In the genomic region with DNA sequence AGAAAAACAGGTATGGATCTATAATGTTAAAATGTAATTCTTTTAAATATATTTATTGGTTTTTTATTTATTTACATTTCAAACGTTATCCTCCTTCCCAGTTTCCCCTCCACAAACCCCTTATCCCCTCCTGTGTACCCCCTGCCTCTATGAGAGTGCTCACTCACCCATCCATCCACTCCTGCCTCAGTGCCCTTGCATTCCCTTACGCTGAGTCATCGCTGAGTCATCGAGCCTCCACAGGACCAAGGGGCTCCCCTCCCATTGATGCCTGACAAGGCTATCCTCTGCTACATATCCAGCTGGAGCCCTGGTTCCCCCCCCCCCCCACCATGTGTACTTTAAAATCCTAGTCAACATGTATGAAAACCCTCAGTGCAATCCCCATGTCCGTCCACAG, we compare ENCODE assay signal across 20 mouse cellular contexts.
DNase-seq lines count a peak whose midpoint lies in the region; ATAC-seq and TF ChIP-seq lines count a peak whose summit lies in the region.
"Had no signal": no experiment of that assay in that cellular context is flagged by ENCODE, and none has a peak within 500 bp of the region (broad histone marks: within the 10 kb centered on the region; RNA-seq: fewer than 3 reads in every experiment).

No protein-coding gene starts in this region.

- peak; percentile 39; the same call in 1 of the 2 replicates for ATAC-seq in forebrain, embryonic 13.5 days
- ATAC-seq in forebrain, postnatal 0 days = no peak
- ATAC-seq in kidney, embryonic 16.5 days (ENCODE audit: low FRiP score, low TSS enrichment) = peak; percentile 39; the same call in 1 of the 2 replicates
- peak; percentile 27; the same call in 1 of the 2 replicates for ATAC-seq in midbrain, embryonic 12.5 days (ENCODE audit: low FRiP score, low read depth)
- peak; percentile 72; the same call in 1 of the 2 replicates for ATAC-seq in liver, embryonic 13.5 days (ENCODE audit: low read depth)
- ATAC-seq: inflammation-experienced regulatory T-cells, adult 6 months had no signal

- H3K27me3 ChIP-seq in forebrain, embryonic 13.5 days = no peaks in the 10 kb centered on the region
- H3K27me3 ChIP-seq in forebrain, postnatal 0 days (ENCODE audit: insufficient read depth, low read length) = no peaks in the 10 kb centered on the region
- no peaks in the 10 kb centered on the region for H3K27me3 ChIP-seq in kidney, embryonic 16.5 days (ENCODE audit: insufficient read depth, low read length)
- no peaks in the 10 kb centered on the region for H3K27me3 ChIP-seq in midbrain, embryonic 12.5 days
- H3K27me3 ChIP-seq in midbrain, embryonic 10.5 days (ENCODE audit: low read depth, poor library complexity, severe bottlenecking) = no peaks in the 10 kb centered on the region
- no peaks in the 10 kb centered on the region for H3K27me3 ChIP-seq in liver, embryonic 13.5 days
- no peaks in the 10 kb centered on the region for H3K27me3 ChIP-seq in limb, embryonic 10.5 days (ENCODE audit: low read depth, poor library complexity, severe bottlenecking)
- H3K27me3 ChIP-seq: CH12.LX; megakaryocyte, embryonic 14.5 days had no signal

- H3K4me1 ChIP-seq in forebrain, embryonic 13.5 days = 0 out of 2 replicates have a peak, but pooled peaks cover 1% of the 10 kb centered on the region
- H3K4me1 ChIP-seq in forebrain, postnatal 0 days (ENCODE audit: insufficient read depth) = no peaks in the 10 kb centered on the region
- H3K4me1 ChIP-seq in kidney, embryonic 16.5 days (ENCODE audit: insufficient read depth, low read length) = no peaks in the 10 kb centered on the region
- H3K4me1 ChIP-seq in midbrain, embryonic 12.5 days = no peaks in the 10 kb centered on the region
- no peaks in the 10 kb centered on the region; the same call in 1 of the 2 replicates for H3K4me1 ChIP-seq in midbrain, embryonic 10.5 days
- H3K4me1 ChIP-seq in liver, embryonic 13.5 days (replicated peaks) = no peaks in the 10 kb centered on the region
- H3K4me1 ChIP-seq in limb, embryonic 10.5 days = no peaks in the 10 kb centered on the region
- H3K4me1 ChIP-seq: megakaryocyte, embryonic 14.5 days had no signal

- H3K9ac ChIP-seq in forebrain, embryonic 13.5 days = no peak overlapping the region
- no peak overlapping the region for H3K9ac ChIP-seq in forebrain, postnatal 0 days
- H3K9ac ChIP-seq in kidney, embryonic 16.5 days (replicated peaks; ENCODE audit: low read length) = no peak overlapping the region
- no peak overlapping the region for H3K9ac ChIP-seq in midbrain, embryonic 12.5 days (replicated peaks)
- H3K9ac ChIP-seq in liver, embryonic 13.5 days = no peak overlapping the region

- TF ChIP-seq CTCF in forebrain, postnatal 0 days (IDR thresholded peaks at IDR 0.05; ENCODE audit: low read depth) = no peak

- WGBS in forebrain, embryonic 13.5 days = 72% methylated on average over 5 of the region's 5 CpGs
- 82% methylated on average over 5 of the region's 5 CpGs for WGBS in forebrain, postnatal 0 days
- WGBS in kidney, embryonic 16.5 days = 65% methylated on average over 5 of the region's 5 CpGs
- 77% methylated on average over 5 of the region's 5 CpGs for WGBS in midbrain, embryonic 12.5 days
- WGBS in midbrain, embryonic 10.5 days = 85% methylated on average over 5 of the region's 5 CpGs
- WGBS in liver, embryonic 13.5 days (ENCODE audit: insufficient replicate concordance) = 31% methylated on average over 5 of the region's 5 CpGs
- 77% methylated on average over 5 of the region's 5 CpGs for WGBS in limb, embryonic 10.5 days

- no peaks in the 10 kb centered on the region for H3K36me3 ChIP-seq in forebrain, embryonic 13.5 days (ENCODE audit: poor library complexity, severe bottlenecking)
- H3K36me3 ChIP-seq in forebrain, postnatal 0 days (ENCODE audit: insufficient read depth) = no peaks in the 10 kb centered on the region
- H3K36me3 ChIP-seq in kidney, embryonic 16.5 days (ENCODE audit: insufficient read depth, low read length) = no peaks in the 10 kb centered on the region
- no peaks in the 10 kb centered on the region for H3K36me3 ChIP-seq in midbrain, embryonic 12.5 days
- H3K36me3 ChIP-seq in midbrain, embryonic 10.5 days = no peaks in the 10 kb centered on the region
- H3K36me3 ChIP-seq in liver, embryonic 13.5 days = no peaks in the 10 kb centered on the region
- H3K36me3 ChIP-seq in limb, embryonic 10.5 days = no peaks in the 10 kb centered on the region

- H3K9me3 ChIP-seq in forebrain, embryonic 13.5 days (replicated peaks) = no peaks in the 10 kb centered on the region; the same call in 1 of the 2 replicates
- H3K9me3 ChIP-seq in forebrain, postnatal 0 days (ENCODE audit: low read length) = no peaks in the 10 kb centered on the region
- H3K9me3 ChIP-seq in kidney, embryonic 16.5 days (ENCODE audit: low read length) = no peaks in the 10 kb centered on the region
- no peaks in the 10 kb centered on the region for H3K9me3 ChIP-seq in midbrain, embryonic 12.5 days
- H3K9me3 ChIP-seq in midbrain, embryonic 10.5 days (replicated peaks) = no peaks in the 10 kb centered on the region
- H3K9me3 ChIP-seq in liver, embryonic 13.5 days (replicated peaks) = no peaks in the 10 kb centered on the region
- H3K9me3 ChIP-seq in limb, embryonic 10.5 days (replicated peaks) = no peaks in the 10 kb centered on the region
- H3K9me3 ChIP-seq: megakaryocyte, embryonic 14.5 days had no signal

- H3K27ac ChIP-seq in forebrain, embryonic 13.5 days = no peak overlapping the region
- no peak overlapping the region for H3K27ac ChIP-seq in forebrain, postnatal 0 days (ENCODE audit: low read depth, low read length)
- H3K27ac ChIP-seq in kidney, embryonic 16.5 days (ENCODE audit: low read length) = no peak overlapping the region
- H3K27ac ChIP-seq in midbrain, embryonic 12.5 days (replicated peaks) = no peak overlapping the region
- no peak overlapping the region for H3K27ac ChIP-seq in midbrain, embryonic 10.5 days (replicated peaks)
- no peak overlapping the region for H3K27ac ChIP-seq in liver, embryonic 13.5 days
- H3K27ac ChIP-seq in limb, embryonic 10.5 days = no peak overlapping the region
- H3K27ac ChIP-seq: stomach, postnatal 0 days had no signal

- H3K4me3 ChIP-seq in forebrain, embryonic 13.5 days = no peak overlapping the region
- H3K4me3 ChIP-seq in forebrain, postnatal 0 days (ENCODE audit: low read depth, low read length) = no peak overlapping the region
- H3K4me3 ChIP-seq in kidney, embryonic 16.5 days (ENCODE audit: low read length) = no peak overlapping the region
- no peak overlapping the region for H3K4me3 ChIP-seq in midbrain, embryonic 12.5 days
- no peak overlapping the region for H3K4me3 ChIP-seq in midbrain, embryonic 10.5 days
- no peak overlapping the region for H3K4me3 ChIP-seq in liver, embryonic 13.5 days (replicated peaks)
- H3K4me3 ChIP-seq in limb, embryonic 10.5 days = no peak overlapping the region
- H3K4me3 ChIP-seq: megakaryocyte, embryonic 14.5 days had no signal

- no peak for DNase-seq in forebrain, postnatal 0 days
- DNase-seq in kidney, postnatal 25 days = no peak
- DNase-seq in midbrain, embryonic 10.5 days (ENCODE audit: low spot score) = no peak
- peak; percentile 2 for DNase-seq in liver, embryonic 13.5 days
- DNase-seq in limb, embryonic 10.5 days (ENCODE audit: low spot score) = no peak
- DNase-seq: adrenal gland, postnatal 36 days; B cell, adult 2 months; cerebellum, adult 9-10 months; heart, postnatal 4 days; kidney, adult 9 months; kidney, postnatal 4 days; lung, adult 2 months; lung, postnatal 36 days had no signal

- H3K4me2 ChIP-seq in forebrain, embryonic 13.5 days = no peak overlapping the region
- H3K4me2 ChIP-seq in forebrain, postnatal 0 days (ENCODE audit: low read depth) = no peak overlapping the region
- H3K4me2 ChIP-seq in kidney, embryonic 16.5 days (replicated peaks; ENCODE audit: low read depth, low read length) = no peak overlapping the region
- no peak overlapping the region for H3K4me2 ChIP-seq in midbrain, embryonic 12.5 days (replicated peaks)
- no peak overlapping the region for H3K4me2 ChIP-seq in liver, embryonic 13.5 days
